Mouse (Mus musculus) CH12.LX (cell line): Measurements from ENCODE around the gene Dlx4. TPM values are rescaled to one million over a fixed set of nuclear protein-coding genes. Genes with fewer than 3 reads are reported as not detected.
A peak's percentile ranks its signal among the peaks of the same experiment; 100 is the strongest.

Experiments used
- DNase-seq: peaks from one replicate; pipeline ENCODE4 v3.0.0-alpha.2; 2013; ENCODE audit errors: extremely low read depth
- H3K27ac ChIP-seq: 2 replicates; pipeline ENCODE4 v1.5.1; 2012; ENCODE audit warnings: low read depth, mild to moderate bottlenecking, control low read depth, moderate library complexity; ENCODE audit not compliant: insufficient read depth
- H3K27me3 ChIP-seq: replicated peaks from 2 replicates; pipeline ENCODE3; 2012; ENCODE audit warnings: inconsistent platforms
- H3K36me3 ChIP-seq, 2 experiments: replicated peaks in 1 of 2; 2 replicates each; pipeline versions ENCODE3 to v1.6.1; 2012; ENCODE audit warnings: inconsistent platforms in 1 of 2, low read length in 1 of 2, mild to moderate bottlenecking in 1 of 2, mixed read lengths in 1 of 2, moderate library complexity in 1 of 2; ENCODE audit not compliant: control insufficient read depth in 1 of 2, insufficient read depth in 1 of 2
- H3K4me1 ChIP-seq, 2 experiments: 2 replicates each; pipeline ENCODE4 v1.6.1; 2012; ENCODE audit warnings: inconsistent platforms in 1 of 2, moderate library complexity in 1 of 2; ENCODE audit not compliant: insufficient read depth in 2 of 2, control insufficient read depth in 1 of 2
- H3K4me2 ChIP-seq: 2 replicates; pipeline ENCODE4 v1.6.1; 2012; ENCODE audit warnings: low read depth, mild to moderate bottlenecking, control low read depth; ENCODE audit not compliant: poor library complexity, insufficient read depth, severe bottlenecking
- H3K4me3 ChIP-seq, 3 experiments: fragments of 150-350 bp in 1 of 3; sonication (generic) in 1 of 3; replicated peaks in 1 of 3; 2 replicates each; pipeline versions ENCODE3 to v1.5.1; 2011 to 2012; ENCODE audit warnings: low read depth in 2 of 3, low read length in 2 of 3, mild to moderate bottlenecking in 2 of 3, moderate library complexity in 2 of 3, control low read depth in 1 of 3, improper control_type of control experiment in 1 of 3, inconsistent platforms in 1 of 3, mixed read lengths in 1 of 3; ENCODE audit not compliant: poor library complexity in 1 of 3
- H3K79me2 ChIP-seq: replicated peaks from 2 replicates; pipeline ENCODE4 v1.6.1; 2012; ENCODE audit warnings: mild to moderate bottlenecking, moderate library complexity; ENCODE audit not compliant: control insufficient read depth, poor library complexity, insufficient read depth, severe bottlenecking; ENCODE audit errors: extremely low read depth
- H3K9ac ChIP-seq: 2 replicates; pipeline ENCODE4 v1.6.1; 2012; ENCODE audit warnings: low read depth, mild to moderate bottlenecking, control low read depth, moderate library complexity; ENCODE audit not compliant: insufficient read depth
- H3K9me3 ChIP-seq: replicated peaks from 2 replicates; pipeline ENCODE3; 2012; ENCODE audit warnings: low read length, inconsistent platforms, mixed read lengths
- BHLHE40 ChIP-seq: IDR thresholded peaks from 2 replicates; pipeline ENCODE4 v1.6.1; 2011; ENCODE audit warnings: mild to moderate bottlenecking, low read depth, low read length, improper control_type of control experiment
- CHD2 ChIP-seq: IDR thresholded peaks from 2 replicates; pipeline ENCODE4 v1.6.1; 2011; ENCODE audit warnings: low read length, improper control_type of control experiment
- CTCF ChIP-seq, 2 experiments: IDR thresholded peaks in 1 of 2; conservative IDR thresholded peaks in 1 of 2; 2 replicates each; pipeline ENCODE4 v1.5.1; 2011 to 2012; ENCODE audit warnings: low read depth in 2 of 2, low read length in 2 of 2, improper control_type of control experiment in 1 of 2, inconsistent platforms in 1 of 2, mild to moderate bottlenecking in 1 of 2, moderate library complexity in 1 of 2
- E2F4 ChIP-seq: IDR thresholded peaks from 2 replicates; pipeline ENCODE4 v1.6.1; 2011; ENCODE audit warnings: low read depth, low read length, improper control_type of control experiment; ENCODE audit not compliant: insufficient replicate concordance
- ELF1 ChIP-seq: IDR thresholded peaks from 2 replicates; pipeline ENCODE4 v1.6.1; 2014; ENCODE audit warnings: low read depth, mild to moderate bottlenecking, inconsistent platforms, low read length, improper control_type of control experiment
- EP300 ChIP-seq: IDR thresholded peaks from 2 replicates; pipeline ENCODE4 v1.6.1; 2011; ENCODE audit warnings: low read length, improper control_type of control experiment
- ETS1 ChIP-seq: conservative IDR thresholded peaks from 2 replicates; pipeline ENCODE4 v1.6.1; 2012; ENCODE audit warnings: low read depth, mild to moderate bottlenecking, inconsistent platforms, low read length, improper control_type of control experiment, moderate library complexity
- IRF4 ChIP-seq: IDR thresholded peaks from 2 replicates; pipeline ENCODE4 v1.6.1; 2014; ENCODE audit warnings: low read depth, mild to moderate bottlenecking, inconsistent platforms, low read length, improper control_type of control experiment
- JUN ChIP-seq: IDR thresholded peaks from 2 replicates; pipeline ENCODE4 v1.6.1; 2011; ENCODE audit warnings: low read depth, mild to moderate bottlenecking, low read length, improper control_type of control experiment, moderate library complexity; ENCODE audit not compliant: insufficient read depth
- JUND ChIP-seq: conservative IDR thresholded peaks from 2 replicates; pipeline ENCODE4 v1.6.1; 2011; ENCODE audit warnings: low read depth, low read length, improper control_type of control experiment
- KAT2A ChIP-seq: IDR thresholded peaks from 2 replicates; pipeline ENCODE4 v1.6.1; 2012; ENCODE audit warnings: low read length, improper control_type of control experiment, inconsistent platforms; ENCODE audit not compliant: insufficient replicate concordance
- MAFK ChIP-seq: IDR thresholded peaks from 2 replicates; pipeline ENCODE4 v1.6.1; 2011; ENCODE audit warnings: low read length, improper control_type of control experiment; ENCODE audit not compliant: insufficient replicate concordance
- MAX ChIP-seq: IDR thresholded peaks from 2 replicates; pipeline ENCODE4 v1.6.1; 2011; ENCODE audit warnings: low read length, improper control_type of control experiment
- MEF2A ChIP-seq: IDR thresholded peaks from 2 replicates; pipeline ENCODE4 v1.6.1; 2014; ENCODE audit warnings: low read depth, mild to moderate bottlenecking, inconsistent platforms, low read length, improper control_type of control experiment, borderline replicate concordance
- MYC ChIP-seq: IDR thresholded peaks from 2 replicates; pipeline ENCODE4 v1.6.1; 2011; ENCODE audit warnings: low read depth, mild to moderate bottlenecking, improper control_type of control experiment, low read length
- PAX5 ChIP-seq: IDR thresholded peaks from 2 replicates; pipeline ENCODE4 v1.6.1; 2012; ENCODE audit warnings: low read length, inconsistent platforms, mixed read lengths
- POLR2AphosphoS2 ChIP-seq: IDR thresholded peaks from 2 replicates; pipeline ENCODE4 v1.6.1; 2011; ENCODE audit warnings: low read depth, low read length, improper control_type of control experiment
- RAD21 ChIP-seq: IDR thresholded peaks from 2 replicates; pipeline ENCODE4 v1.6.1; 2011; ENCODE audit warnings: low read depth, mild to moderate bottlenecking, low read length, improper control_type of control experiment, moderate library complexity
- RCOR1 ChIP-seq: conservative IDR thresholded peaks from 2 replicates; pipeline ENCODE4 v1.6.1; 2012; ENCODE audit warnings: low read depth, mild to moderate bottlenecking, inconsistent platforms, low read length, improper control_type of control experiment
- SIN3A ChIP-seq: IDR thresholded peaks from 2 replicates; pipeline ENCODE4 v1.6.1; 2012; ENCODE audit warnings: low read length, improper control_type of control experiment, inconsistent platforms
- SMC3 ChIP-seq: IDR thresholded peaks from 2 replicates; pipeline ENCODE4 v1.6.1; 2011; ENCODE audit warnings: low read depth, low read length, improper control_type of control experiment
- TCF12 ChIP-seq: IDR thresholded peaks from 2 replicates; pipeline ENCODE4 v1.6.1; 2014; ENCODE audit warnings: low read depth, mild to moderate bottlenecking, inconsistent platforms, low read length, improper control_type of control experiment
- UBTF ChIP-seq: IDR thresholded peaks from 2 replicates; pipeline ENCODE4 v1.6.1; 2012; ENCODE audit warnings: low read depth, mild to moderate bottlenecking, inconsistent platforms, low read length, improper control_type of control experiment, moderate library complexity
- USF1 ChIP-seq: IDR thresholded peaks from 2 replicates; pipeline ENCODE4 v1.6.1; 2014; ENCODE audit warnings: low read depth, mild to moderate bottlenecking, inconsistent platforms, low read length, improper control_type of control experiment
- USF2 ChIP-seq: conservative IDR thresholded peaks from 2 replicates; pipeline ENCODE4 v1.6.1; 2011; ENCODE audit warnings: low read depth, low read length, improper control_type of control experiment
- ZC3H11A ChIP-seq: IDR thresholded peaks from 2 replicates; pipeline ENCODE4 v1.6.1; 2012; ENCODE audit warnings: low read depth, mild to moderate bottlenecking, inconsistent platforms, low read length, improper control_type of control experiment
- ZKSCAN1 ChIP-seq: IDR thresholded peaks from 2 replicates; pipeline ENCODE4 v1.6.1; 2012; ENCODE audit warnings: low read depth, inconsistent platforms, low read length, improper control_type of control experiment, borderline replicate concordance
- ZMIZ1 ChIP-seq: IDR thresholded peaks from 2 replicates; pipeline ENCODE4 v1.6.1; 2012; ENCODE audit warnings: low read depth, mild to moderate bottlenecking, inconsistent platforms, low read length, improper control_type of control experiment
- ZNF384 ChIP-seq: IDR thresholded peaks from 2 replicates; pipeline ENCODE4 v1.6.1; 2012; ENCODE audit warnings: low read depth, low read length, improper control_type of control experiment, inconsistent platforms
- dilution Hi-C: fragments of 300-500 bp; cut with MboI; formaldehyde crosslinking; loops from 2 replicates; pipeline ENCODE4 v1.14.3; 2020; ENCODE audit warnings: low sequenced_read_pairs; ENCODE audit not compliant: extremely low pct_unique_long_range_greater_than_20kb, extremely low pct_ligation_motif_present
- in situ Hi-C: fragments of 300-500 bp; cut with MboI; formaldehyde crosslinking; loops from 3 replicates; pipeline ENCODE4 v1.14.3; 2019; ENCODE audit warnings: low sequenced_read_pairs, low pct_ligation_motif_present, low pct_unique_long_range_greater_than_20kb, mixed read lengths
- polyA plus RNA-seq: library from polyadenylated mRNA; unstranded; fragments of >175 nt; gene quantifications from 2 replicates; pipeline ENCODE4 v1.2.1, GENCODE M21; 2012; ENCODE audit warnings: low read depth; ENCODE audit not compliant: insufficient read length
- total RNA-seq, 2 experiments: library from RNA; depleted of rRNA; stranded (reverse); fragments of 300-350 nt in 1 of 2; fragments of >200 nt in 1 of 2; gene quantifications; 2 replicates each; pipeline ENCODE4 v1.2.3; 2012 to 2014

Dlx4 gene
- total and polyA plus RNA-seq, 3 experiments: 0.25 TPM; not detected in 2

GRCm38 (mm10) chr11:95128359-95128758 is 17.7 kb downstream of the Dlx4 start:
- TF ChIP-seq MAX (no peak), ETS1 (no peak), SIN3A (no peak), ELF1 (no peak), EP300 (no peak), ZNF384 (no peak), IRF4 (no peak), JUND (no peak), POLR2AphosphoS2 (no peak), CHD2 (no peak), SMC3 (no peak), KAT2A (no peak), CTCF (conservative IDR thresholded peaks at IDR 0.05 in 1 of 2, IDR thresholded peaks at IDR 0.05 in 1 of 2; ENCODE audit: low read depth in 2 of 2, low read length in 2 of 2) (no peak), USF1 (no peak), JUN (no peak), UBTF (no peak), USF2 (no peak), MYC (no peak)
- TF ChIP-seq, all 38 proteins: peak for 0
- no peaks in the 10 kb centered on the region for H3K9me3 ChIP-seq
- H3K27me3 ChIP-seq: peaks cover 91% of the 10 kb centered on the region
- no peak overlapping the region for H3K27ac ChIP-seq
- no peaks in the 10 kb centered on the region for H3K79me2 ChIP-seq
- in situ Hi-C loops (loop anchor here (10.0 kb wide), 1 partner anchor 376 kb away; no protein-coding TSS in a partner anchor), dilution Hi-C loops (loop anchor here (25.0 kb wide), 1 partner anchor 109 kb away; no protein-coding TSS in a partner anchor)
- no peak for DNase-seq
- no peak overlapping the region for H3K4me3 ChIP-seq
- H3K36me3 ChIP-seq: no peaks in the 10 kb centered on the region
- peaks cover under 1 to 4% of the 10 kb centered on the region in 2 experiments; a peak in 1 of 4 replicates for H3K4me1 ChIP-seq
- no peak overlapping the region for H3K9ac ChIP-seq
- no peak overlapping the region for H3K4me2 ChIP-seq

GRCm38 (mm10) chr11:95126272-95127245 is 19.5 kb downstream of the Dlx4 start:
- peaks cover 92% of the 10 kb centered on the region for H3K27me3 ChIP-seq
- H3K4me1 ChIP-seq: peaks cover 0 to 4% of the 10 kb centered on the region in 2 experiments; a peak in 1 of 4 replicates
- no peaks in the 10 kb centered on the region for H3K79me2 ChIP-seq
- no peak overlapping the region for H3K9ac ChIP-seq
- peak overlapping the region; percentile 2; the same call in 1 of the 2 replicates for H3K4me2 ChIP-seq
- H3K9me3 ChIP-seq: no peaks in the 10 kb centered on the region
- H3K27ac ChIP-seq: no peak overlapping the region
- DNase-seq: no peak
- no peaks in the 10 kb centered on the region for H3K36me3 ChIP-seq
- dilution Hi-C loops (loop anchor here (25.0 kb wide), 1 partner anchor 111 kb away; no protein-coding TSS in a partner anchor), in situ Hi-C loops (loop anchor here (10.0 kb wide), 1 partner anchor 378 kb away; no protein-coding TSS in a partner anchor)
- no peak for TF ChIP-seq ZMIZ1
- no peak for TF ChIP-seq JUND
- TF ChIP-seq EP300: no peak
- TF ChIP-seq KAT2A: no peak
- no peak for TF ChIP-seq SIN3A
- no peak for TF ChIP-seq TCF12
- no peak for TF ChIP-seq ZNF384
- no peak for TF ChIP-seq ZC3H11A
- TF ChIP-seq CTCF (conservative IDR thresholded peaks at IDR 0.05 in 1 of 2, IDR thresholded peaks at IDR 0.05 in 1 of 2; ENCODE audit: low read depth in 2 of 2, low read length in 2 of 2): no peak
- TF ChIP-seq BHLHE40: no peak
- TF ChIP-seq PAX5: no peak
- no peak for TF ChIP-seq CHD2
- TF ChIP-seq RAD21: no peak
- TF ChIP-seq MAFK: no peak
- no peak for TF ChIP-seq E2F4
- TF ChIP-seq MEF2A: no peak
- TF ChIP-seq RCOR1: no peak
- no peak for TF ChIP-seq ZKSCAN1
- H3K4me3 ChIP-seq: no peak overlapping the region
